Mouse (Mus musculus): ENCODE measurements around the gene Rab3c.

The Rab3c gene

DNA sequence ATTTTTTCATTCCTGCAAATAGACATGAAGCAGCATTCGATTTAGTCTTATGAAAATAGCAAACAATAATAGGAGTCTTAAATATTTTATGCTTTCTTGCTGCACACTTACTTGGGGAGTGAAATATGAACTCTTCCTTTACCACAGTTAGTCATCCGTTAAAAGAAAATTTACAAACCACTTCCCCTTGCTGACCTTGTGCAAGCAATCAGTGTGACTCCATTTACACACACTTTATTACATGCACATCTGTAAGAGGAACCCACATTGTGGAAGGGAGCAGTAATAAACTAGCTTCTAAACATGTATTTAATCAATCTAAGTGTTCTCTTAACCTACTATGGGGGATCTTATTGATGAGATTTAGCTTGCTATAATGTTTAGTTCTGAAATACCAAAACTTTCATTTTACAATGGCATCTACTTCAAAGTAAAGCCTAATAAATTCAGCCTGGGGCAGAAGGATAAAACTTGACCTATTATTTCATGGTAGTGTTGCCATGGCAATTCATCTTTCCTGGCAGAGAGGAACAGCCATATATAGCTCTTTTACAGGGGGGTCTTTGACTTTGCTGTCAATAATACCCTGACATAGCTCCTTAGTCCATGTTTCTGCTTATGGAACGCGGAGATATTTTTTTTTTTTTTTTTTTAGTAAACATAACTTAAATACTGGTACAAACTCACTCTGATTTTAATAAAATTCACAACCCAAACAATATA is 95.7 kb downstream of the Rab3c start:
- no peak for DNase-seq

DNA sequence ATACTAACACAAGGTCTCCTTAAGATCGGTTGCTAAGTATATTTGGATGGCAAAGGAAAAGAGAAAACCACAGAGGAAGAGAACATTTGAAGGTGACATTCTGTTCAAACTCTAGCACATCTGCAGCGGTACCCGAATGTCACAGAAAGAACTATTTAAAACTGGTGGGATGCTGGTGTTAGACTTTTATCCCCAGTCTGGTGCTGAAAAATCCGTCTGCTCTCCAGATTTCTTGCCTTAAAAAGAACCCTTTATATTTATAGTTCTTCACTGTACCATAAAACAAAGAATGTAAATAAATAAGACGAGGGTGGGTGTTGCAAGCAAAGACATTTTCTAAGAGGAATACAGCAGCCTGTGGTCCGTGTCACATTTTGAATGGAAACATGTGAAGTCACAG is 105.1 kb downstream of the Rab3c start:
- DNase-seq: no peak

DNA sequence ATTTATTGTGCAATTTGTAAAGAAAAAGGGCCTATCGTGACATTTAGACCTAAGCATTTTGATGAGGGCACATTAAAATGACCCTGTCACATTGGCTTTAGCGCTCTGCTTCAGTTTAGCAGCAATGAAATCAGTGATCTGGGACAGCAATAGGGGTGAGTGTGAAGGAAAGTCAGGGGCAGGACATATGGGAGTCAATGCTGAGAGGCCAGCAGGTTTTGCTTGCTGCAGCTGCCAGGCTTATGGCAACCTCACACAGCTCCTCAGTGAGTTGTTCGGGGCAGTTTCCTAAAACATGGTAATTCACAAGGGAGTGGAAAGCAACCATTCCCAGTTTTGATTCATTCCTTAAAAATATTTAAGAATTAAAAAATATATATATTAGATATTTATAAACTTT is 111.1 kb downstream of the Rab3c start:
- DNase-seq: no peak

- DNase-seq: no peak
These were observed 111.6 kb downstream of the Rab3c start for GRCm38 (mm10) chr13:110169152-110169551.

DNA sequence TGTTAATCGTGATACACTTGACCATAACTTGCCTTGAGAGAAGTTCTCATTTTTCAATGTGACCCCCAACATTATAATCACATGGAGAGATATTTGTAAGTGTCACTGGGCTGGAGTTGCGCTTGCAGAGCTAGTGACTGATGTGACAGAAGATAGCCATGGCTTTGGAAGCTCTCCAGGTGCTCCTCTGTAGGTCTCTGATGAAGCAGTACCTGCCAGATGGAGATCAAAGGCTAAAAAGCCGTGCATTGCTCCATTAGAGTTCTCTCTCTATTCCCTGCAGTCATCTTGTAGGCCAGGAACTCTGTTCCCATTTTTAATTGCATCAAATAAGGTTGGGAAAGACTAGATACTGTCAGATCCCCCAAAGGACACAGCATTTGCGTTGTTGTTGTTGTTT is 112.2 kb downstream of the Rab3c start:
- DNase-seq: no peak

DNA sequence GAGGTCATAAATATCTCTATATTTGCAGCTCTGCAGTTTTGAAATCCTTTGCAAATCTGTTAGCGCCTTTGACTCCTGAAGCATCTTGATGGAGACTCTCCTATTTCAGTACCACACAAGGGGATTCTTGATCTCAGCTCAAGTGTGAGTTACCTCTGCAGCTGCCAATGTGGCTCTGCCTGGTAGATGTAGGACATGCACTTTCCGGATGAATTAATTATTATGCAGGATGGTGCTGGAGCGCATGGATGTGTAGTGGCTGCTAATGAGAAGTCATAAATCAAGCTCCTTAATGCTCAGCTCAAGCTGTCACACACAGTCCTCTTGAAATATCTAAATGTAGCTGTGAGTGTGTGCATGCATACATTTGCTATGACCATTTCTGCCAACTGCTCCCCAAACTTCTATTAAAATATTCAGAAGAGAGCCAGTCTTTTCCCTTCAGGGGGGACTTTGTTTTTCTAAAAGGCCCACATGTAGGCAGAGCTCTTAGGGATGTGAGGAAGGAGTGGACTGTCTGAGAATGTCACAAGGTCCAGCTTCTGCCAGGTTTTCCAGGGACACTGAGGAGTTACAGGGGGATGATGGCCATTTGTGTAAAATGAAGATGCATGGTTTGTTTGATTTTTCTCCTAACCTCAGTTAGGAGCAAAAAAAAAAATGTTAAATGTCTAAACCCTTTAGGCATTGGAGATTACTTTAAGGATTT is 114.0 kb downstream of the Rab3c start:
- no peak for DNase-seq

- no peak for DNase-seq
These were observed 120.8 kb downstream of the Rab3c start for GRCm38 (mm10) chr13:110159980-110160379.

- DNase-seq: no peak
These were observed 121.9 kb downstream of the Rab3c start for GRCm38 (mm10) chr13:110158588-110159519.

DNA sequence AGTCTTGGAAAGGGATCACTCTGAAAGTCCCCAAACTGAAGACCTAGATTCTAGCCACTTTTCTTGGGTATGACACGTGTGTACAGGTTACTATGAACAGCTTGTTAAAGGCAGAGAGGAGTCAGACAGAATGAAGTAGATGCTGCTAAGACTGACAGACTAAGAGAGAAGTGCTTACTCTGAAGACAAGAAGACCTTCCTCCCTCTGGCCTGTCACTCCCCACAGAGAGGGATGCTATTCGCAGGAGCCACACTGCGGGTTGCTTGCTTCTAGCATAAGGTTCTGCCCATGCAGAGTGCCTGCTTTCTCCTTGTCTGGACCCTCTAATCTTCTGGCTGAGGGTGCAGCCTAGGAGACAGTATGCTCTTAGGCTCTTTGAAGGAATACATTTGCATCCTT is 135.3 kb downstream of the Rab3c start:
- DNase-seq: no peak

DNA sequence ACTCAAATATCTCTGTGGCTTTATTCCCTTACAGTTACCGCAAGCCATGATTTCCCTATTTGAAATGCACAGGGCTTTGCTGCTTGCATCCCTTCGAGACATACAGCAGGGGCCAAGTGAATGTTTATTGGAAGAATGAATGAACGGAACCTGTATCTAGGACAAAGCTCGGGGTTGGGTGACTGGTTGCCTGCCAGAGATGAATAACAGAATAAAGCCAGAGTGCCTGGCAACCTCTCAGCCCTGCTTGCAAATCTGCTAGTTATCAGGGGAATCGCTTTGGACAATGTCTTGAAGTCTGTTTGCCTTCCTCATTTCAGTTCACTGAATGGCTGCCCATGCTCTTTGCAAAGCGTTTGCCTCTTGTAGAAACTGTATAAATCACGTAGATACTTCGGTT is 135.8 kb downstream of the Rab3c start:
- DNase-seq: no peak

GRCm38 (mm10) chr13:110139339-110139738 is 141.5 kb downstream of the Rab3c start:
- DNase-seq: no peak

GRCm38 (mm10) chr13:110138644-110139043 is 142.2 kb downstream of the Rab3c start:
- DNase-seq: no peak

- no peak for DNase-seq
These were observed 153.1 kb downstream of the Rab3c start for GRCm38 (mm10) chr13:110127613-110128258.

GRCm38 (mm10) chr13:110122825-110123224 is 158.0 kb downstream of the Rab3c start:
- no peak for DNase-seq

GRCm38 (mm10) chr13:110116892-110117291 is 163.9 kb downstream of the Rab3c start:
- DNase-seq: no peak

- no peak for DNase-seq
These were observed 164.5 kb downstream of the Rab3c start for GRCm38 (mm10) chr13:110116316-110116715.

- no peak for DNase-seq
These were observed 165.7 kb downstream of the Rab3c start for GRCm38 (mm10) chr13:110114870-110115645.

- no peak for DNase-seq
These were observed 167.1 kb downstream of the Rab3c start for GRCm38 (mm10) chr13:110113711-110114110.

DNA sequence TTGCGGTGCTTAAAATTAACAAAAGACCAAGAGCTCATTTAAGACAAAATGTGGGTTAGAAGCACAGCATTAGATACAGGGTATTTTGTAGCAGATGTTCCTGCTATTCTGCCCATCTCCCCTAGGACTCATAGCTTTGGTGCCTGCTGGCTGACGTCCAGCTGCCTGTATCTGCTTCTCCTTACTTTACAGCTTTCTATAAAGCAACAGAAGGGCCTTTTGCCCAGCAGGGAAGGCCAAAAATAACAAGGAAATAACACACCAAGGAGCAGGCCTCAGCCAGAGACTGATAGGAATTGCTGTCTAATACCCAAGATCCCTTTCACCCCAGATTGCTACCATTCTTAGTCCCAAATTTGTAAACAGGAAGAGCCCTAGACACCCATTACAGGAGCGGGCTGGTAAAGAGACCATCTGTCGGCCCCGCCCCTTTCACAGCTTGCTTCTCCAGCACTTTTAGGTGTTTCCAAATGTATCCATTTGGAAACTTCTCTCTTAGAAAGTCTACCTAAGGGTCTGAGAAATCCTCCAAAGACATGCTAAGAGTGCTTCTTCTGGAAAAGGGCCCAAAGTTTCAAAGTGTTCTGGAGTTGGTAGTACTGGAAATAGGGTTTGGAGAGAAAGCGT is 183.3 kb downstream of the Rab3c start:
- no peak for DNase-seq

DNA sequence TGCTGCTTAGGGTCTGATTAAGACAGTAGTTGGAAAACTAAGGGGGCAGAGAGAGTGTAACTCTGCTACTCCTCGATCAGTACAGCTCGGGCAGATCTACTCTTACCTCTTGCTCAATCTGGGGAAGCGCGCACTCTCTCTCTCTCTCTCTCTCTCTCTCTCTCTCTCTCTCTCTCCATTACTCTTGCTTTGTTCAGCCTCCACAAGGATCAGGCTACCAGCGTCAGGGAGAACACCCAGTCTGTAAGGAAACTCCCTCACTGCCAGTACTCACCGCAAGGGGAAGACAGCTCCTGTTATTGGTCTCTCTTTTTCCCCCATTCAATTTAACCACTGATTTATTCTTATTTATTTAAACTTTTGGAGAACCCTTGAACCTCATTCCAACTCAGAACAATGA is 185.8 kb downstream of the Rab3c start:
- no peak for DNase-seq

Measured in B cell, adult 2 months (primary cell).